In the genomic region with DNA sequence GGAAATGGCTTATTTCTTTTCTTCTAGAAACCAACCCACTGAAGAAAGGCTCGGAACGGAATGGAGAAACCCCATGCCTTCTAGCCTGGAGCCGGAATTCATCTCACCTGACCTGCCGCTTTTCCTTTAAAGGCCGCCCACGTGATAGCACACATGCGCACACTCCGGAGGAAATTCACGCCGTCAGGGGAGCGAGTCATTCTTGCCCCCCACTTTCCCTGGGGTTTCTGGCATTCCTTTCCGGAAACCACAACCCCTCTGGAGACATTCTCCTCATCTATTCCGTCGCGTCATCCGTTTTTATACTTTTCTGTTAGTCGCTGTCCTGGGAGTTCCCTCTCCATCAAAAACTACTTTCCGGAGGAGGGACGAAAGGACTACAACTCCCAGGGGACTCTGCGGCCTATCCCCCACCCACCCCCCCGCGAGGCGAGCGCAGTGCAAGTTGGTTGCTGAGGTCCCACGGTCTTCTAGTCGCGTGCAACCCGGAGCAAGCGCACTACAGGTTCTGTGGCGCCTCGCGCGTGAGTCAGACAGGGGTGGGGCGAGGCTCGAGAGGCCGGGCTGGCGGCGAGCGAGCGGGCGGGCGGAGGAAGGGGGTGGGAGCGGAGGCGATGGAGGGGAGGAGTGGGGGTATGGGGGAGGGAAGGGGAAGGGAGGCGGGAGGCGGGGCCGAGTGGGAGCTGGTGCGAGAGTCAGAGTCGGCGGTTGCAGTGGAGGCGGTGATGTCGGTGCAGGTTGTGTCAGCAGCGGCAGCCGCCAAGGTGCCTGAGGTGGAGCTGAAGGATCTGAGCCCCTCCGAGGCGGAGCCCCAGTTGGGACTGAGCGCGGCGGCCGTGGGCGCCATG, we compare ENCODE assay signal across 8 mouse cellular contexts. TPM values are rescaled to one million over a fixed set of nuclear protein-coding genes. Genes with fewer than 3 reads are reported as not detected.
DNase-seq lines count a peak whose midpoint lies in the region; ATAC-seq and TF ChIP-seq lines count a peak whose summit lies in the region.

Gene Ahcyl2, plus strand, starts transcription at position 199 of the 848 bp plus-strand sequence.

- H3K9me3 ChIP-seq in E14TG2a.4 (ENCODE audit: low read length) = no peaks in the 10 kb centered on the region
- H3K9me3 ChIP-seq in forebrain, embryonic 13.5 days (replicated peaks) = no peaks in the 10 kb centered on the region
- H3K9me3 ChIP-seq in liver, postnatal 0 days (ENCODE audit: low read length) = no peaks in the 10 kb centered on the region
- H3K9me3 ChIP-seq in neural tube, embryonic 14.5 days (ENCODE audit: control insufficient read depth, low read length) = no peaks in the 10 kb centered on the region

- peaks cover 10% of the 10 kb centered on the region; the same call in 1 of the 2 replicates for H3K27me3 ChIP-seq in E14TG2a.4 (ENCODE audit: insufficient read depth, low read length)
- H3K27me3 ChIP-seq in forebrain, embryonic 13.5 days = no peaks in the 10 kb centered on the region
- H3K27me3 ChIP-seq in liver, postnatal 0 days (ENCODE audit: insufficient read depth, low read length) = no peaks in the 10 kb centered on the region
- no peaks in the 10 kb centered on the region for H3K27me3 ChIP-seq in neural tube, embryonic 14.5 days (ENCODE audit: control insufficient read depth, insufficient read depth, low read length)

- ATAC-seq in forebrain, embryonic 13.5 days = peak; percentile 99
- peak; percentile 98 for ATAC-seq in liver, postnatal 0 days
- peak; percentile 99 for ATAC-seq in neural tube, embryonic 14.5 days (ENCODE audit: low read depth)

- intact Hi-C loops in heart, postnatal 10 days (cut with DNase I) = no loop called here

- H3K4me3 ChIP-seq in E14TG2a.4 (replicated peaks; ENCODE audit: low read length) = peak within 1 kb of the TSS; percentile 96
- peak within 1 kb of the TSS; percentile 84 for H3K4me3 ChIP-seq in forebrain, embryonic 13.5 days
- H3K4me3 ChIP-seq in liver, postnatal 0 days (ENCODE audit: low read depth, low read length) = peak within 1 kb of the TSS; percentile 87
- peak within 1 kb of the TSS; percentile 86 for H3K4me3 ChIP-seq in neural tube, embryonic 14.5 days (ENCODE audit: low read depth, low read length)

- WGBS in forebrain, embryonic 13.5 days = under 1% methylated on average over 45 of the region's 61 CpGs
- WGBS in large intestine, adult 2 months = under 1% methylated on average over 58 of the region's 61 CpGs
- WGBS in liver, postnatal 0 days (ENCODE audit: insufficient replicate concordance) = under 1% methylated on average over 36 of the region's 61 CpGs
- under 1% methylated on average over 49 of the region's 61 CpGs for WGBS in neural tube, embryonic 14.5 days

- peak within 1 kb of the TSS; percentile 87 for H3K27ac ChIP-seq in forebrain, embryonic 13.5 days
- H3K27ac ChIP-seq in liver, postnatal 0 days (ENCODE audit: low read depth) = peak within 1 kb of the TSS; percentile 77
- peak within 1 kb of the TSS; percentile 92 for H3K27ac ChIP-seq in neural tube, embryonic 14.5 days (ENCODE audit: low read depth, low read length)

- peaks cover 16% of the 10 kb centered on the region for H3K4me1 ChIP-seq in E14TG2a.4 (replicated peaks; ENCODE audit: low read depth, low read length)
- H3K4me1 ChIP-seq in forebrain, embryonic 13.5 days = peaks cover 15% of the 10 kb centered on the region
- H3K4me1 ChIP-seq in liver, postnatal 0 days (ENCODE audit: insufficient read depth) = peaks cover 12% of the 10 kb centered on the region
- H3K4me1 ChIP-seq in neural tube, embryonic 14.5 days (ENCODE audit: control insufficient read depth, insufficient read depth, low read length) = peaks cover 6% of the 10 kb centered on the region; the same call in 1 of the 2 replicates

- peak; percentile 85 for DNase-seq in c-Kit-positive CD71-positive TER-119-positive erythroid progenitor cells, embryonic 14.5 days (ENCODE audit: low spot score)
- DNase-seq in heart, postnatal 10 days = peak; percentile 95 to 97
- DNase-seq in large intestine, adult 2 months (ENCODE audit: low read depth, low spot score) = peak; percentile 77
- DNase-seq in liver, postnatal 0 days = peak; percentile 95
- DNase-seq in testis, postnatal 10 days (ENCODE audit: low spot score) = peak; percentile 95

- no peak for TF ChIP-seq CTCF in E14TG2a.4 (conservative IDR thresholded peaks at IDR 0.05; ENCODE audit: low read length)
- TF ChIP-seq CTCF in liver, postnatal 0 days (IDR thresholded peaks at IDR 0.05; ENCODE audit: low read depth) = no peak

- TF ChIP-seq EP300 in liver, postnatal 0 days (IDR thresholded peaks at IDR 0.05; ENCODE audit: low read depth) = no peak

- H3K9ac ChIP-seq in forebrain, embryonic 13.5 days = peak within 1 kb of the TSS; percentile 81
- H3K9ac ChIP-seq in liver, postnatal 0 days (replicated peaks) = peak within 1 kb of the TSS; percentile 85
- peak within 1 kb of the TSS; percentile 84 for H3K9ac ChIP-seq in neural tube, embryonic 14.5 days (replicated peaks; ENCODE audit: low read depth, low read length)

- peak within 1 kb of the TSS; percentile 67 for H3K4me2 ChIP-seq in forebrain, embryonic 13.5 days
- H3K4me2 ChIP-seq in liver, postnatal 0 days (ENCODE audit: low read depth, low read length) = peak within 1 kb of the TSS; percentile 97
- peak within 1 kb of the TSS; percentile 46 for H3K4me2 ChIP-seq in neural tube, embryonic 14.5 days (ENCODE audit: low read depth, low read length)

- H3K36me3 ChIP-seq in E14TG2a.4 (ENCODE audit: insufficient read depth, low read length) = 0 out of 2 replicates have a peak, but pooled peaks cover 4% of the 10 kb centered on the region
- no peaks in the 10 kb centered on the region for H3K36me3 ChIP-seq in forebrain, embryonic 13.5 days (ENCODE audit: poor library complexity, severe bottlenecking)
- H3K36me3 ChIP-seq in liver, postnatal 0 days (replicated peaks; ENCODE audit: insufficient read depth, low read length) = no peaks in the 10 kb centered on the region
- H3K36me3 ChIP-seq in neural tube, embryonic 14.5 days (ENCODE audit: control insufficient read depth, insufficient read depth, low read length) = no peaks in the 10 kb centered on the region

RNA-seq across cellular contexts. Expression of gene Ahcyl2, which starts in this region (rescaled TPM):
- 11.1 and 12.3 TPM in 2 replicates for polyA plus RNA-seq in forebrain, embryonic 13.5 days (2015; fragmentation: Nextera tagmentation; extraction: Ambion mirVana)
- 10 to 100 TPM; 14.9 to 18.0 TPM for total RNA-seq in heart, postnatal 10 days (2021)
- polyA plus RNA-seq in large intestine, adult 2 months (2012; rRNA removed) = 74.3 and 187 TPM in 2 replicates
- polyA plus RNA-seq in liver, postnatal 0 days (2015; fragmentation: Nextera tagmentation; extraction: Ambion mirVana) = 2.0 TPM in 2 replicates
- 27.3 and 28.9 TPM in 2 replicates for polyA plus RNA-seq in neural tube, embryonic 14.5 days (2014; fragmentation: Nextera tagmentation; extraction: Ambion mirVana)

Comparison
In these comparisons a context has a peak if more than half of its experiments do, and no peak if none do; other contexts are left out.
1. Peak in every context shown above with its lines: DNase-seq, ATAC-seq, H3K4me3 ChIP-seq and H3K27ac ChIP-seq.
2. H3K4me2 ChIP-seq: peak in every context shown above with its lines; median percentile 97 in liver, postnatal 0 days; 67 in forebrain, embryonic 13.5 days; 46 in neural tube, embryonic 14.5 days.